Mouse (Mus musculus) heart, postnatal 0 days (tissue): ENCODE results near the gene Ncf2. TPM values are rescaled to one million over a fixed set of nuclear protein-coding genes. Genes with fewer than 3 reads are reported as not detected.

ENCODE experiments used
- ATAC-seq: fragments of 200-750 bp; cut with Nextera tagmentation; 2 replicates; pipeline ENCODE4 v1.8.0; 2017; ENCODE audit warnings: low read depth, moderate number of reproducible peaks, moderate library complexity; ENCODE audit not compliant: insufficient read depth
- DNase-seq: peaks from one replicate; pipeline ENCODE4 v3.0.0-alpha.2; 2016; ENCODE audit warnings: low spot score
- H3K27ac ChIP-seq: fragments of 300-500 bp; sonication (generic); 2 replicates; pipeline ENCODE4 v1.5.1; 2014; ENCODE audit warnings: low read depth, mild to moderate bottlenecking
- H3K27me3 ChIP-seq: fragments of 300-500 bp; sonication (generic); 2 replicates; pipeline ENCODE4 v1.6.1; 2014; ENCODE audit warnings: low read length, mixed read lengths; ENCODE audit not compliant: control insufficient read depth, insufficient read depth
- H3K36me3 ChIP-seq: fragments of 300-500 bp; sonication (generic); replicated peaks from 2 replicates; pipeline ENCODE4 v1.6.1; 2014; ENCODE audit warnings: low read length, mixed read lengths; ENCODE audit not compliant: control insufficient read depth, insufficient read depth
- H3K4me1 ChIP-seq: fragments of 300-500 bp; sonication (generic); 2 replicates; pipeline ENCODE4 v1.6.1; 2014; ENCODE audit warnings: antibody characterized with exemption; ENCODE audit not compliant: control insufficient read depth, insufficient read depth
- H3K4me2 ChIP-seq: fragments of 300-500 bp; sonication (generic); 2 replicates; pipeline ENCODE4 v1.6.1; 2014; ENCODE audit warnings: low read depth, mild to moderate bottlenecking, low read length, moderate library complexity
- H3K4me3 ChIP-seq: fragments of 300-500 bp; sonication (generic); 2 replicates; pipeline ENCODE4 v1.5.1; 2014; ENCODE audit warnings: low read depth, low read length
- H3K9ac ChIP-seq: fragments of 300-500 bp; sonication (generic); replicated peaks from 2 replicates; pipeline ENCODE4 v1.6.1; 2014; ENCODE audit warnings: low read depth, low read length, mixed read lengths
- H3K9me3 ChIP-seq: fragments of 300-500 bp; sonication (generic); replicated peaks from 2 replicates; pipeline ENCODE4 v1.6.1; 2016; ENCODE audit warnings: low read length; ENCODE audit not compliant: control insufficient read depth
- CTCF ChIP-seq: IDR thresholded peaks from 2 replicates; pipeline ENCODE4 v1.5.1; 2016; ENCODE audit warnings: antibody characterized with exemption, control low read depth, low read depth
- EP300 ChIP-seq: IDR thresholded peaks from 2 replicates; pipeline ENCODE4 v1.6.1; 2016; ENCODE audit warnings: antibody characterized with exemption, low read depth
- WGBS: fragments of 180-500 bp; shearing (Covaris S2); extraction: QIAGEN DNeasy Blood & Tissue Kit; methylation state at CpG from one replicate; pipeline ENCODE4 v1.1.7; 2014; 5-methylcytosine and 5-hydroxymethylcytosine counted together
- polyA plus RNA-seq: library from polyadenylated mRNA; unstranded; fragments of >200 nt; fragmentation: Nextera tagmentation; extraction: Ambion mirVana; gene quantifications from 2 replicates; pipeline ENCODE4 v1.2.1, GENCODE M21; 2015
- total RNA-seq: library from RNA; depleted of rRNA; stranded (reverse); fragments of >200 nt; gene quantifications from 2 replicates; pipeline ENCODE4 v1.2.3, GENCODE M21; 2014; ENCODE audit warnings: low replicate concordance

Gene Ncf2
- total and polyA plus RNA-seq, 2 experiments from 2014 or later: 1.6 to 2.3 TPM

DNA sequence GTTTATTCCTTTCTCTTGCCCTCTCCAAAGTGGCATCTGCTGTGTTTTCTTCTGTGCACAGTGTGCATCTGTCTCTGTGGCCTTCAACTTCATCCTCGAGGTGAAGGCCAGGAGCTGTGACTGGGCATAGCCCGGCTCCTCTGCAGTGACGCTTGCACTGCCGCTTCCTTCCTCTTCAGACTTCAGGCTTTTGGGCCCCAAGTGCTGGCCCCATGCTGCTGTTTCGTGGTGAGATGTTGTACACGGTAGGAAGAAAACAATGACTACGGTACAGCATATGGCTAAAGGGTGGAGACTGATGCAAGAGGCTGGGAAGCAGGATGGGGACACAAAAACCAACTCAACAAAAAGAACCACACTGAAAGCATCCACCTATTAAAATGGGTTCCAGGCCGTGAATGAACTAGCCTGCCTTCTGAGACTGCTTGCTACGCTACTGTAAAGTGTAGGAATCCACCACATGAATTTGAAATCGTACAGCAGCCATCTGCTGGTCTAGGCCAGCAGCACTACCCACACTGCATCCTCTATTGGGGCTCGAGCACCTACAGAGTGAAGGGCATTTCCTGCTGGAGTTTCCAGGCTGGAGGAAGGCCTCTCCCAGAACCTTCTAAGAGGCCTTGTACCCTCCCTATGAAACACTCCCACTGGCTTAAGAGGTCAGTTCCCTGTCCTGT lies 38.2 kb downstream of the Ncf2 start:
- DNase-seq: no peak
- peaks cover 77% of the 10 kb centered on the region for H3K36me3 ChIP-seq

DNA sequence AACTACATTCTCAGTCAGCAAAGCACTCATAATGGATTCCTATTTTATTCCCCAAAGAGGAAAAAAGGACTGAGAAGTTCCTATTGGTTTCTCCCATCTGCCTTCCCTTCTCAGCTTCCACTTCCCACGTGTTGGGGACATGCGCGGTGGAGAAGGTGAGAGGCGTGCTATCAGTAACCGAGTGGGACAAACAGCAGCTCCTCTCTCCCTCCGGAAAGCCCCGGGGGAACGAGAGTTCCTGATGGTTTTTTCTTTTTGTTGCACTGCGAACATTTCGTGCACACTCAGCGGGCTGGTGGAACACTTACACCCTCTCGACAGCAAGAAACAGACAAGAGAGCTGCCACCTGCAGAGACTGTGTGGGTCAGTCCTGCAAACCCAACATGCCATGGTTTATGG lies 38.8 kb downstream of the Ncf2 start:
- DNase-seq: no peak
- Histone ChIP-seq H3K4me1 (no peaks in the 10 kb centered on the region), H3K9me3 (no peaks in the 10 kb centered on the region), H3K4me3 (no peak overlapping the region), H3K9ac (no peak overlapping the region), H3K27ac (no peak overlapping the region), H3K36me3 (peaks cover 83% of the 10 kb centered on the region), H3K4me2 (no peak overlapping the region), H3K27me3 (no peaks in the 10 kb centered on the region)
- WGBS: 82% methylated on average over 12 of the region's 12 CpGs
- no peak for TF ChIP-seq CTCF
- TF ChIP-seq EP300: no peak
- ATAC-seq: no peak

More for the DNA sequence above, 38.2 kb downstream of the Ncf2 start:
- Histone ChIP-seq H3K27ac (no peak overlapping the region), H3K27me3 (no peaks in the 10 kb centered on the region), H3K4me2 (no peak overlapping the region), H3K4me1 (no peaks in the 10 kb centered on the region), H3K9me3 (no peaks in the 10 kb centered on the region), H3K9ac (no peak overlapping the region), H3K4me3 (no peak overlapping the region)
- no peak for ATAC-seq
- WGBS: 81% methylated on average over 11 of the region's 11 CpGs
- TF ChIP-seq EP300: no peak
- TF ChIP-seq CTCF: no peak

DNA sequence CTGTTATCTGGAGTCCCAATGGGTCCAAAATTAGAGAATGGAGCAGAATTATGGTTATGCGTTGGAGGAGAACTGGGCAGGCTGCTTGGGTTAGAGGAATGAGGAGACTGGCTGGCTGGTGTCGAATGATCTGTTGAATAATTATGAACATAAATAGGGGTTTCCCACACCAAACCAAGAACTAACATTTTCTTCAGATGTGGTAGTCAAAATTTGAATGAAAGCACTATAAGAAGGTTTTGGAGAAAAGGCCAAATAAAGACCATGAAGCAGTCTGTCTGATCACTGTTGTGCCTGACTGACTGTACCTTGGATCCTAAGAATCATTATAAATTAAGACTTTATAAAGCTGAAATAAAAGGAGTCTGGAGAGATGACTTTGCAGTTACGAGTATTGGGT lies 40.3 kb downstream of the Ncf2 start:
- Histone ChIP-seq H3K9ac (no peak overlapping the region), H3K27ac (no peak overlapping the region), H3K4me2 (no peak overlapping the region), H3K27me3 (no peaks in the 10 kb centered on the region), H3K4me3 (no peak overlapping the region), H3K36me3 (peaks cover 92% of the 10 kb centered on the region), H3K9me3 (no peaks in the 10 kb centered on the region), H3K4me1 (no peaks in the 10 kb centered on the region)
- TF ChIP-seq EP300: no peak
- TF ChIP-seq CTCF: no peak
- DNase-seq (no peak), ATAC-seq (no peak)
- WGBS: 88% methylated on average over 3 of the region's 3 CpGs

DNA sequence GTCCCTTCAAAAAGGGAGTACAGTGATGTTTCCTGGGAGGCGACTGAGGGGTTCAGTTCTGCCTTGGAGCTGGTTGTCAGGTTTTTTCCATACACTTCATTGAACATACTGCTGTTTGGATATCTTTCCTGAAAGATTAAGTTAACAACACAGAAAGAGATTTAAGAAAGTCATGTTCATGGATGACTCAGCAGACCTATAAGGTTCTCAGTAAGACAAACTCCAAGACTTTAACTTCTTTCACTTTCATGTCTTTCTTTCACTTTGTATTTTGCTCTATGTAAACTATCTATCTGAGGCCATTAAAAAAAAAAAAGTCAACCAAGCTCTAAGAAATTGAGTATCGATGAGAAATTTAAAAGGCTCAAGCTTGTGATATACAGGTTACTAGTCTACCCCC lies 41.1 kb downstream of the Ncf2 start:
- no peaks in the 10 kb centered on the region for H3K27me3 ChIP-seq
- H3K27ac ChIP-seq: no peak overlapping the region
- H3K4me1 ChIP-seq: no peaks in the 10 kb centered on the region
- 93% methylated on average over 2 of the region's 2 CpGs for WGBS
- H3K4me2 ChIP-seq: no peak overlapping the region
- H3K9ac ChIP-seq: no peak overlapping the region
- ATAC-seq (no peak), DNase-seq (no peak)
- no peak overlapping the region for H3K4me3 ChIP-seq
- TF ChIP-seq EP300 (no peak), CTCF (no peak)
- peaks cover 93% of the 10 kb centered on the region for H3K36me3 ChIP-seq
- H3K9me3 ChIP-seq: no peaks in the 10 kb centered on the region

DNA sequence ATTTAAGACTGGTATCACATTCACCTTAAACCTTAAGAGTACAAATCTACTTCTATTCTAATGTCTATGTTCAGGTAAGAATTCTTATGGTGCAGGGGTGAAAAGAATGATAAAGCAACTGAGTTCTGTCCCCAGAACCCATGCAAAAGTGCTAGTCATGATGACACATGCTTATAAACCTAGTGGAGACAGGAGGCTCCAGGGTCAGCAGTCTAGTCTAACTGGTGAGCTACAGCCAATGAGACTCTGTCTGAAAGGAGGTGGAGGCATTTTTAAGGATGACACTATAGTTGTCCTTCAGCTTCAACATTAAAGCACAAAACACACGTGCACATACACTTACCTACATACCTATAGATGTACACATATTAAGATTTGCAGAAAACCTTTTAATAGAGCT lies 44.6 kb downstream of the Ncf2 start:
- no peak for ATAC-seq
- Histone ChIP-seq H3K27ac (no peak overlapping the region), H3K27me3 (no peaks in the 10 kb centered on the region), H3K9me3 (no peaks in the 10 kb centered on the region), H3K4me2 (no peak overlapping the region), H3K4me3 (no peak overlapping the region), H3K9ac (no peak overlapping the region), H3K4me1 (no peaks in the 10 kb centered on the region), H3K36me3 (peaks cover 88% of the 10 kb centered on the region)
- DNase-seq: no peak
- TF ChIP-seq CTCF (no peak), EP300 (no peak)
- WGBS: 90% methylated on average over 1 of the region's 1 CpGs

DNA sequence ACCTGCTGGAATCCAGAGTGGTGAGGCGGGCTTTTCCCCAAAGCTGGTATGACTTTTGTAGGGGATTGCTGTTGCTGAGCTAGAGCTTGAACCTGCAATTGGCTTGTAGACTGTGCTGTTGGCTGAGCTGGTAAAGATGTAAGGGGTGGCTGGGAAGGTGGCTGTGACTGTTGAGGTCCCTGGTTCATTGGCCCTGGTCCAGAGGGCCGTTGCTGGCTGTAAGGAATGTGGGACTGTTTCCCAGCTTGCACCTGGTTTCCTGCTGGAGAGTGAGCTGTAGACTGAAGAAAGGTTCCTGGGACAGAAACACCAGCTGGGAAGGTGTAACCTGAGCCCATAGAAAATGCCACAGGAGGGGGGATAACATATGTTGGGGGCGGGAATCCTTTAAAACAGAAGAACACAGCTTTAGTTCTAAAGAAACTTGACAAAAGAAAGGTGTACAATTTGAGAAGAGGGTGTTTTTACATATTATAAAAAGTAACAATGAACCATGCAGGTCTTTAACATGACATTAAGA lies 45.3 kb downstream of the Ncf2 start:
- Histone ChIP-seq H3K4me2 (no peak overlapping the region), H3K9me3 (no peaks in the 10 kb centered on the region), H3K4me3 (no peak overlapping the region), H3K4me1 (no peaks in the 10 kb centered on the region), H3K9ac (no peak overlapping the region), H3K36me3 (peaks cover 85% of the 10 kb centered on the region), H3K27ac (no peak overlapping the region), H3K27me3 (no peaks in the 10 kb centered on the region)
- no peak for DNase-seq
- 65% methylated on average over 3 of the region's 3 CpGs for WGBS
- ATAC-seq: no peak
- no peak for TF ChIP-seq EP300
- no peak for TF ChIP-seq CTCF
